Mouse (Mus musculus) heart, postnatal 0 days (tissue): ENCODE measurements around the gene Tmem131l. TPM values are rescaled to one million over a fixed set of nuclear protein-coding genes. Genes with fewer than 3 reads are reported as not detected.

Source experiments
- ATAC-seq: fragments of 200-750 bp; cut with Nextera tagmentation; 2 replicates; pipeline ENCODE4 v1.8.0; 2017; ENCODE audit warnings: low read depth, moderate number of reproducible peaks, moderate library complexity; ENCODE audit not compliant: insufficient read depth
- DNase-seq: peaks from one replicate; pipeline ENCODE4 v3.0.0-alpha.2; 2016; ENCODE audit warnings: low spot score
- H3K27ac ChIP-seq: fragments of 300-500 bp; sonication (generic); 2 replicates; pipeline ENCODE4 v1.5.1; 2014; ENCODE audit warnings: low read depth, mild to moderate bottlenecking
- H3K27me3 ChIP-seq: fragments of 300-500 bp; sonication (generic); 2 replicates; pipeline ENCODE4 v1.6.1; 2014; ENCODE audit warnings: low read length, mixed read lengths; ENCODE audit not compliant: control insufficient read depth, insufficient read depth
- H3K36me3 ChIP-seq: fragments of 300-500 bp; sonication (generic); replicated peaks from 2 replicates; pipeline ENCODE4 v1.6.1; 2014; ENCODE audit warnings: low read length, mixed read lengths; ENCODE audit not compliant: control insufficient read depth, insufficient read depth
- H3K4me1 ChIP-seq: fragments of 300-500 bp; sonication (generic); 2 replicates; pipeline ENCODE4 v1.6.1; 2014; ENCODE audit warnings: antibody characterized with exemption; ENCODE audit not compliant: control insufficient read depth, insufficient read depth
- H3K4me2 ChIP-seq: fragments of 300-500 bp; sonication (generic); 2 replicates; pipeline ENCODE4 v1.6.1; 2014; ENCODE audit warnings: low read depth, mild to moderate bottlenecking, low read length, moderate library complexity
- H3K4me3 ChIP-seq: fragments of 300-500 bp; sonication (generic); 2 replicates; pipeline ENCODE4 v1.5.1; 2014; ENCODE audit warnings: low read depth, low read length
- H3K9ac ChIP-seq: fragments of 300-500 bp; sonication (generic); replicated peaks from 2 replicates; pipeline ENCODE4 v1.6.1; 2014; ENCODE audit warnings: low read depth, low read length, mixed read lengths
- H3K9me3 ChIP-seq: fragments of 300-500 bp; sonication (generic); replicated peaks from 2 replicates; pipeline ENCODE4 v1.6.1; 2016; ENCODE audit warnings: low read length; ENCODE audit not compliant: control insufficient read depth
- CTCF ChIP-seq: IDR thresholded peaks from 2 replicates; pipeline ENCODE4 v1.5.1; 2016; ENCODE audit warnings: antibody characterized with exemption, control low read depth, low read depth
- EP300 ChIP-seq: IDR thresholded peaks from 2 replicates; pipeline ENCODE4 v1.6.1; 2016; ENCODE audit warnings: antibody characterized with exemption, low read depth
- WGBS: fragments of 180-500 bp; shearing (Covaris S2); extraction: QIAGEN DNeasy Blood & Tissue Kit; methylation state at CpG from one replicate; pipeline ENCODE4 v1.1.7; 2014; 5-methylcytosine and 5-hydroxymethylcytosine counted together
- polyA plus RNA-seq: library from polyadenylated mRNA; unstranded; fragments of >200 nt; fragmentation: Nextera tagmentation; extraction: Ambion mirVana; gene quantifications from 2 replicates; pipeline ENCODE4 v1.2.1, GENCODE M21; 2015
- total RNA-seq: library from RNA; depleted of rRNA; stranded (reverse); fragments of >200 nt; gene quantifications from 2 replicates; pipeline ENCODE4 v1.2.3, GENCODE M21; 2014; ENCODE audit warnings: low replicate concordance

The Tmem131l gene
- total and polyA plus RNA-seq, 2 experiments from 2014 or later, result 16.5 to 32.6 TPM

- Histone ChIP-seq H3K4me3 (no peak overlapping the region), H3K4me2 (no peak overlapping the region), H3K36me3 (no peaks in the 10 kb centered on the region), H3K9me3 (no peaks in the 10 kb centered on the region), H3K4me1 (peaks cover 17% of the 10 kb centered on the region), H3K27ac (no peak overlapping the region), H3K9ac (no peak overlapping the region), H3K27me3 (no peaks in the 10 kb centered on the region)
- DNase-seq (no peak), ATAC-seq (no peak)
- WGBS, result 93% methylated on average over 3 of the region's 3 CpGs
- no peak for TF ChIP-seq EP300
- no peak for TF ChIP-seq CTCF
These were observed 2.4 kb downstream of the Tmem131l start for GRCm38 (mm10) chr3:84037536-84037935.

GRCm38 (mm10) chr3:84036866-84037265 lies 3.1 kb downstream of the Tmem131l start:
- H3K27ac ChIP-seq, result no peak overlapping the region
- H3K4me1 ChIP-seq, result peaks cover 17% of the 10 kb centered on the region
- DNase-seq, result no peak
- H3K9ac ChIP-seq, result no peak overlapping the region
- H3K27me3 ChIP-seq, result no peaks in the 10 kb centered on the region
- no peaks in the 10 kb centered on the region for H3K9me3 ChIP-seq
- H3K4me2 ChIP-seq, result no peak overlapping the region
- WGBS, result 84% methylated on average over 4 of the region's 4 CpGs
- H3K36me3 ChIP-seq, result no peaks in the 10 kb centered on the region
- ATAC-seq, result no peak
- TF ChIP-seq CTCF (no peak), EP300 (no peak)
- H3K4me3 ChIP-seq, result no peak overlapping the region

GRCm38 (mm10) chr3:84035728-84036364 lies 4.1 kb downstream of the Tmem131l start:
- no peak for DNase-seq

GRCm38 (mm10) chr3:84034115-84034780 lies 5.7 kb downstream of the Tmem131l start:
- H3K4me2 ChIP-seq, result no peak overlapping the region
- H3K9ac ChIP-seq, result no peak overlapping the region
- peaks cover 13% of the 10 kb centered on the region for H3K36me3 ChIP-seq
- DNase-seq, result no peak
- no peak overlapping the region for H3K27ac ChIP-seq
- H3K4me1 ChIP-seq, result peaks cover 17% of the 10 kb centered on the region
- H3K9me3 ChIP-seq, result no peaks in the 10 kb centered on the region
- H3K4me3 ChIP-seq, result no peak overlapping the region
- 61% methylated on average over 5 of the region's 5 CpGs for WGBS
- ATAC-seq, result no peak
- TF ChIP-seq CTCF, result no peak
- TF ChIP-seq EP300, result no peak
- no peaks in the 10 kb centered on the region for H3K27me3 ChIP-seq

More at GRCm38 (mm10) chr3:84035728-84036364, 4.1 kb downstream of the Tmem131l start:
- no peak for ATAC-seq
- 94% methylated on average over 6 of the region's 6 CpGs for WGBS
- H3K4me2 ChIP-seq, result no peak overlapping the region
- H3K36me3 ChIP-seq, result peaks cover 7% of the 10 kb centered on the region
- no peaks in the 10 kb centered on the region for H3K9me3 ChIP-seq
- peaks cover 17% of the 10 kb centered on the region for H3K4me1 ChIP-seq
- H3K27me3 ChIP-seq, result no peaks in the 10 kb centered on the region
- no peak overlapping the region for H3K27ac ChIP-seq
- no peak for TF ChIP-seq EP300
- no peak overlapping the region for H3K9ac ChIP-seq
- no peak overlapping the region for H3K4me3 ChIP-seq

GRCm38 (mm10) chr3:84032933-84033730 lies 6.8 kb downstream of the Tmem131l start:
- Histone ChIP-seq H3K4me2 (no peak overlapping the region), H3K9me3 (no peaks in the 10 kb centered on the region), H3K4me1 (peaks cover 8% of the 10 kb centered on the region), H3K9ac (no peak overlapping the region), H3K27me3 (no peaks in the 10 kb centered on the region), H3K27ac (no peak overlapping the region), H3K36me3 (peaks cover 13% of the 10 kb centered on the region), H3K4me3 (no peak overlapping the region)
- TF ChIP-seq EP300, result no peak
- no peak for TF ChIP-seq CTCF
- 84% methylated on average over 10 of the region's 10 CpGs for WGBS
- no peak for ATAC-seq
- DNase-seq, result no peak
